Comparison of ENCODE assay signal across 24 mouse cellular contexts in the genomic region with DNA sequence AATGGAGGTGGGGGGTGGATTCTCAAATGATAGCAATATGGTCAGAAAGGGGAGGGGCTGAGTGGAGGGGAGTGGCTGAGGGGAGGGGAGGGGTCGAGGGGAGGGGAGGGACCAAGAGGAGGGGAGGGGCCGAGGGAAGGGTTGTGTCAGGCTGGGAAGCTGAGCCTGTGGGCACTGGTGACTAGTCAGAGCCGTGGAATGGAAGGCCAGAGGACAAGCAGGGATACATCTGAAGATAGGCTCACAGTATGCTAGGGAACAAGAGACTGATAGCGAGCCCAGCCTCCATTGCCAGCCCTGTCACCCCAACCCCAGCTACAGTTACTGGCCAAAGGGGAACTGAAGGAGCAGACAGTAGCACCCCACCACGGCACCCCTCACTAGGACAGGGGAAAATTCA. TPM values are rescaled to one million over a fixed set of nuclear protein-coding genes. Genes with fewer than 3 reads are reported as not detected.
A peak's percentile ranks its signal among the peaks of the same experiment; 100 is the strongest.
DNase-seq lines count a peak whose midpoint lies in the region; ATAC-seq lines count a peak whose summit lies in the region.
"Had no signal": no experiment of that assay in that cellular context is flagged by ENCODE, and none has a peak within 500 bp of the region (broad histone marks: within the 10 kb centered on the region; RNA-seq: fewer than 3 reads in every experiment).

No protein-coding gene starts in this region.

- peaks cover 42% of the 10 kb centered on the region for H3K4me1 ChIP-seq in liver, embryonic 12.5 days
- peaks cover 17% of the 10 kb centered on the region for H3K4me1 ChIP-seq in liver, embryonic 11.5 days (replicated peaks; ENCODE audit: control insufficient read depth, insufficient read depth, low read length)
- H3K4me1 ChIP-seq in embryonic facial prominence, embryonic 10.5 days: peaks cover 67% of the 10 kb centered on the region

- WGBS in liver, embryonic 12.5 days (ENCODE audit: insufficient replicate concordance): 33% methylated on average over 4 of the region's 5 CpGs
- 37% methylated on average over 5 of the region's 5 CpGs for WGBS in liver, embryonic 11.5 days
- 44% methylated on average over 4 of the region's 5 CpGs for WGBS in embryonic facial prominence, embryonic 10.5 days

- intact Hi-C loops in gastrocnemius, postnatal 14 days (cut with DNase I; ENCODE audit: low total_unique reads): loop anchor here (10.0 kb wide), 1 partner anchor 56 kb away; no protein-coding TSS in a partner anchor

- peak; percentile 16; the same call in 1 of the 2 replicates for ATAC-seq in liver, embryonic 12.5 days
- no peak for ATAC-seq in liver, embryonic 11.5 days (replicated peaks; ENCODE audit: low FRiP score)
- ATAC-seq: activated CD4-positive, CD25-positive, alpha-beta regulatory T cell, adult 4 months; forebrain, embryonic 15.5 days; intestine, embryonic 15.5 days; midbrain, embryonic 13.5 days; Patski had no signal

- no peak overlapping the region for H3K4me3 ChIP-seq in liver, embryonic 12.5 days
- H3K4me3 ChIP-seq in liver, embryonic 11.5 days (ENCODE audit: low read depth, low read length): no peak overlapping the region
- H3K4me3 ChIP-seq in embryonic facial prominence, embryonic 10.5 days: no peak overlapping the region
- H3K4me3 ChIP-seq: embryonic facial prominence, embryonic 12.5 days; forebrain, embryonic 15.5 days; hindbrain, embryonic 15.5 days; intestine, embryonic 15.5 days; kidney, embryonic 15.5 days; limb, embryonic 12.5 days; midbrain, embryonic 13.5 days; neural tube, embryonic 15.5 days had no signal

- peak; percentile 52 for DNase-seq in adrenal gland, adult 2 months
- no peak for DNase-seq in adrenal gland, postnatal 4 days (ENCODE audit: low spot score in 2 of 2)
- no peak for DNase-seq in liver, embryonic 11.5 days (ENCODE audit: low spot score)
- peak; percentile 37 for DNase-seq in Muller cell, postnatal 12 days (ENCODE audit: inconsistent ontology term)
- peak; percentile 42 for DNase-seq in embryonic facial prominence, embryonic 10.5 days (ENCODE audit: low spot score)
- DNase-seq in gastrocnemius, postnatal 14 days: no peak
- no peak for DNase-seq in thymus, postnatal 36 days
- DNase-seq: B cell, adult 2 months; cerebellum, adult 11-12 months; cerebellum, postnatal 25 days; gastrocnemius, postnatal 36 days; right cerebral cortex, postnatal 4 days had no signal

- no peak overlapping the region for H3K9ac ChIP-seq in liver, embryonic 12.5 days
- H3K9ac ChIP-seq in liver, embryonic 11.5 days (ENCODE audit: low read depth, low read length): no peak overlapping the region
- H3K9ac ChIP-seq: embryonic facial prominence, embryonic 12.5 days; forebrain, embryonic 15.5 days; hindbrain, embryonic 15.5 days; intestine, embryonic 15.5 days; kidney, embryonic 15.5 days; limb, embryonic 12.5 days; liver, embryonic 14.5 days; midbrain, embryonic 13.5 days; neural tube, embryonic 15.5 days had no signal

- no peaks in the 10 kb centered on the region for H3K9me3 ChIP-seq in liver, embryonic 12.5 days (replicated peaks)
- H3K9me3 ChIP-seq in liver, embryonic 11.5 days (ENCODE audit: control insufficient read depth, low read length): no peaks in the 10 kb centered on the region
- H3K9me3 ChIP-seq in embryonic facial prominence, embryonic 10.5 days: no peaks in the 10 kb centered on the region
- H3K9me3 ChIP-seq: embryonic facial prominence, embryonic 12.5 days; forebrain, embryonic 15.5 days; hindbrain, embryonic 15.5 days; intestine, embryonic 15.5 days; kidney, embryonic 15.5 days; limb, embryonic 12.5 days; midbrain, embryonic 13.5 days; neural tube, embryonic 15.5 days had no signal

- H3K27ac ChIP-seq in liver, embryonic 12.5 days: no peak overlapping the region
- H3K27ac ChIP-seq in liver, embryonic 11.5 days (ENCODE audit: low read depth, low read length): no peak overlapping the region
- peak overlapping the region; percentile 41 for H3K27ac ChIP-seq in embryonic facial prominence, embryonic 10.5 days (replicated peaks)
- H3K27ac ChIP-seq: embryonic facial prominence, embryonic 12.5 days; forebrain, embryonic 15.5 days; hindbrain, embryonic 15.5 days; intestine, embryonic 15.5 days; kidney, embryonic 15.5 days; limb, embryonic 12.5 days; liver, embryonic 14.5 days; midbrain, embryonic 13.5 days; neural tube, embryonic 15.5 days had no signal

- peaks cover 23% of the 10 kb centered on the region for H3K36me3 ChIP-seq in liver, embryonic 12.5 days
- H3K36me3 ChIP-seq in liver, embryonic 11.5 days (ENCODE audit: control insufficient read depth, insufficient read depth, low read length): no peaks in the 10 kb centered on the region; the same call in 1 of the 2 replicates
- H3K36me3 ChIP-seq in embryonic facial prominence, embryonic 10.5 days (replicated peaks): peaks cover 15% of the 10 kb centered on the region; the same call in 1 of the 2 replicates
- H3K36me3 ChIP-seq: embryonic facial prominence, embryonic 12.5 days; forebrain, embryonic 15.5 days; hindbrain, embryonic 15.5 days; midbrain, embryonic 13.5 days; neural tube, embryonic 15.5 days had no signal

- H3K4me2 ChIP-seq in liver, embryonic 12.5 days: no peak overlapping the region
- no peak overlapping the region for H3K4me2 ChIP-seq in liver, embryonic 11.5 days
- H3K4me2 ChIP-seq: embryonic facial prominence, embryonic 12.5 days; forebrain, embryonic 15.5 days; hindbrain, embryonic 15.5 days; intestine, embryonic 15.5 days; kidney, embryonic 15.5 days; limb, embryonic 12.5 days; midbrain, embryonic 13.5 days; neural tube, embryonic 15.5 days had no signal

- H3K27me3 ChIP-seq in liver, embryonic 12.5 days (replicated peaks): no peaks in the 10 kb centered on the region
- H3K27me3 ChIP-seq in liver, embryonic 11.5 days (replicated peaks; ENCODE audit: control insufficient read depth, insufficient read depth, low read length): peaks cover 12% of the 10 kb centered on the region
- H3K27me3 ChIP-seq in embryonic facial prominence, embryonic 10.5 days (replicated peaks; ENCODE audit: low read depth, poor library complexity, severe bottlenecking): peaks cover 55% of the 10 kb centered on the region
- H3K27me3 ChIP-seq: forebrain, embryonic 15.5 days; intestine, embryonic 15.5 days had no signal

RNA-seq across cellular contexts. Expression of gene Lrrc71, which starts 10.2 kb away (rescaled TPM):
- 1 to 10 TPM in 1 of 2 experiments, not detected in 1; 1.2 TPM for total RNA-seq in adrenal gland, adult 2 months (2021)
- polyA plus RNA-seq in adrenal gland, adult 2 months (2012; rRNA removed): 0.06 and 0.43 TPM in 2 replicates
- total RNA-seq in adrenal gland, postnatal 4 days (2021): 1 to 10 TPM in 1 of 2 experiments, under 1 TPM in 1; 0.78 to 1.5 TPM
- 0.13 and 0.29 TPM in 2 replicates for polyA plus RNA-seq in liver, embryonic 12.5 days (2016; fragmentation: Nextera tagmentation; extraction: Ambion mirVana)
- 0.23 TPM in 1 of 2 replicates, not detected in the other for polyA plus RNA-seq in liver, embryonic 11.5 days (2014; fragmentation: Nextera tagmentation; extraction: Ambion mirVana)
- polyA plus RNA-seq in embryonic facial prominence, embryonic 10.5 days (2016; fragmentation: Nextera tagmentation; extraction: Ambion mirVana): 0.28 and 0.41 TPM in 2 replicates
- total RNA-seq in gastrocnemius, postnatal 14 days (2021): under 1 TPM; 0.04 to 0.53 TPM

RNA-seq across cellular contexts. Expression of gene Ntrk1, which starts 36.3 kb away (rescaled TPM):
- 1 to 10 TPM; 4.6 to 6.3 TPM for total RNA-seq in adrenal gland, adult 2 months (2021)
- 8.8 and 17.4 TPM in 2 replicates for polyA plus RNA-seq in adrenal gland, adult 2 months (2012; rRNA removed)
- 10 to 100 TPM; 14.6 to 26.4 TPM for total RNA-seq in adrenal gland, postnatal 4 days (2021)
- polyA plus RNA-seq in liver, embryonic 12.5 days (2016; fragmentation: Nextera tagmentation; extraction: Ambion mirVana): 0.31 and 0.59 TPM in 2 replicates
- 0.62 and 1.1 TPM in 2 replicates for polyA plus RNA-seq in liver, embryonic 11.5 days (2014; fragmentation: Nextera tagmentation; extraction: Ambion mirVana)
- 10.7 and 11.0 TPM in 2 replicates for polyA plus RNA-seq in embryonic facial prominence, embryonic 10.5 days (2016; fragmentation: Nextera tagmentation; extraction: Ambion mirVana)
- total RNA-seq in gastrocnemius, postnatal 14 days (2021): not detected
- total RNA-seq: gastrocnemius, postnatal 36 days had no signal
- polyA plus RNA-seq: activated CD4-positive, CD25-positive, alpha-beta regulatory T cell, adult 4 months; Patski had no signal

RNA-seq across cellular contexts. Expression of gene Insrr, which starts 38.1 kb away (rescaled TPM):
- under 1 TPM; 0.52 to 0.69 TPM for total RNA-seq in adrenal gland, adult 2 months (2021)
- 1.2 and 3.9 TPM in 2 replicates for polyA plus RNA-seq in adrenal gland, adult 2 months (2012; rRNA removed)
- total RNA-seq in adrenal gland, postnatal 4 days (2021): 1 to 10 TPM; 2.1 to 5.8 TPM
- 0.05 TPM in 1 of 2 replicates, not detected in the other for polyA plus RNA-seq in liver, embryonic 12.5 days (2016; fragmentation: Nextera tagmentation; extraction: Ambion mirVana)
- polyA plus RNA-seq in liver, embryonic 11.5 days (2014; fragmentation: Nextera tagmentation; extraction: Ambion mirVana): 0.05 and 0.06 TPM in 2 replicates
- 0.49 and 0.54 TPM in 2 replicates for polyA plus RNA-seq in embryonic facial prominence, embryonic 10.5 days (2016; fragmentation: Nextera tagmentation; extraction: Ambion mirVana)
- under 1 TPM; 0.25 to 0.35 TPM for total RNA-seq in gastrocnemius, postnatal 14 days (2021)
- total RNA-seq: gastrocnemius, postnatal 36 days had no signal

Comparison
In these comparisons a context has a peak if more than half of its experiments do, and no peak if none do; other contexts are left out.
1. DNase-seq: peak in adrenal gland, adult 2 months (single experiment), Muller cell, postnatal 12 days (single experiment) and embryonic facial prominence, embryonic 10.5 days (single experiment); none in adrenal gland, postnatal 4 days (0 of 2), liver, embryonic 11.5 days (single experiment), gastrocnemius, postnatal 14 days (single experiment) and thymus, postnatal 36 days (0 of 2).